Mouse (Mus musculus) kidney, postnatal 0 days (tissue): ENCODE results near the gene Actr8. TPM values are rescaled to one million over a fixed set of nuclear protein-coding genes. Genes with fewer than 3 reads are reported as not detected.

Experiments
- ATAC-seq: fragments of 200-750 bp; cut with Nextera tagmentation; replicated peaks from 2 replicates; pipeline ENCODE4 v1.8.0; 2017; ENCODE audit warnings: low read depth, moderate number of reproducible peaks, moderate TSS enrichment, moderate library complexity; ENCODE audit not compliant: low FRiP score
- DNase-seq: peaks from one replicate; pipeline ENCODE4 v3.0.0-alpha.2; 2016; ENCODE audit warnings: low spot score
- H3K27ac ChIP-seq: fragments of 300-500 bp; sonication (generic); 2 replicates; pipeline ENCODE4 v1.5.1; 2014; ENCODE audit warnings: mild to moderate bottlenecking
- H3K27me3 ChIP-seq: fragments of 300-500 bp; sonication (generic); 2 replicates; pipeline ENCODE4 v1.6.1; 2014; ENCODE audit warnings: low read length, mixed read lengths; ENCODE audit not compliant: insufficient read depth
- H3K36me3 ChIP-seq: fragments of 300-500 bp; sonication (generic); 2 replicates; pipeline ENCODE4 v1.6.1; 2014; ENCODE audit warnings: low read length, mixed read lengths; ENCODE audit not compliant: insufficient read depth
- H3K4me1 ChIP-seq: fragments of 300-500 bp; sonication (generic); replicated peaks from 2 replicates; pipeline ENCODE4 v1.6.1; 2014; ENCODE audit warnings: antibody characterized with exemption, low read length, mixed read lengths; ENCODE audit not compliant: insufficient read depth
- H3K4me2 ChIP-seq: fragments of 300-500 bp; sonication (generic); 2 replicates; pipeline ENCODE4 v1.6.1; 2014; ENCODE audit warnings: mild to moderate bottlenecking, low read length, moderate library complexity, mixed read lengths
- H3K4me3 ChIP-seq: fragments of 300-500 bp; sonication (generic); replicated peaks from 2 replicates; pipeline ENCODE4 v1.5.1; 2014; ENCODE audit warnings: low read depth, low read length
- H3K9ac ChIP-seq: fragments of 300-500 bp; sonication (generic); 2 replicates; pipeline ENCODE4 v1.6.1; 2014; ENCODE audit warnings: low read depth, low read length
- H3K9me3 ChIP-seq: fragments of 300-500 bp; sonication (generic); replicated peaks from 2 replicates; pipeline ENCODE4 v1.6.1; 2016; ENCODE audit warnings: low read length, inconsistent platforms, mixed read lengths
- CTCF ChIP-seq: IDR thresholded peaks from 2 replicates; pipeline ENCODE4 v1.5.1; 2016; ENCODE audit warnings: antibody characterized with exemption, low read depth, mild to moderate bottlenecking, moderate library complexity
- WGBS: fragments of 180-500 bp; shearing (Covaris S2); extraction: QIAGEN DNeasy Blood & Tissue Kit; methylation state at CpG from one replicate; pipeline ENCODE4 v1.1.7; 2014; 5-methylcytosine and 5-hydroxymethylcytosine counted together
- polyA plus RNA-seq: library from polyadenylated mRNA; unstranded; fragments of >200 nt; fragmentation: Nextera tagmentation; extraction: Ambion mirVana; gene quantifications from 2 replicates; pipeline ENCODE4 v1.2.1, GENCODE M21; 2015

Actr8 gene
- polyA plus RNA-seq, 1 experiment from 2014 or later, result 49.4 TPM

- no peak overlapping the region for H3K4me3 ChIP-seq
- H3K9me3 ChIP-seq, result no peaks in the 10 kb centered on the region
- H3K4me1 ChIP-seq, result no peaks in the 10 kb centered on the region
- no peaks in the 10 kb centered on the region for H3K36me3 ChIP-seq
- DNase-seq, result peak; percentile 86
- WGBS, result 22% methylated on average over 2 of the region's 2 CpGs
- H3K4me2 ChIP-seq, result no peak overlapping the region
- no peak for ATAC-seq
- no peak overlapping the region for H3K27ac ChIP-seq
- peak; percentile 70 for TF ChIP-seq CTCF
- no peak overlapping the region for H3K9ac ChIP-seq
- H3K27me3 ChIP-seq, result no peaks in the 10 kb centered on the region
These were observed 37.3 kb upstream of the Actr8 start for GRCm38 (mm10) chr14:29940877-29941276.

DNA sequence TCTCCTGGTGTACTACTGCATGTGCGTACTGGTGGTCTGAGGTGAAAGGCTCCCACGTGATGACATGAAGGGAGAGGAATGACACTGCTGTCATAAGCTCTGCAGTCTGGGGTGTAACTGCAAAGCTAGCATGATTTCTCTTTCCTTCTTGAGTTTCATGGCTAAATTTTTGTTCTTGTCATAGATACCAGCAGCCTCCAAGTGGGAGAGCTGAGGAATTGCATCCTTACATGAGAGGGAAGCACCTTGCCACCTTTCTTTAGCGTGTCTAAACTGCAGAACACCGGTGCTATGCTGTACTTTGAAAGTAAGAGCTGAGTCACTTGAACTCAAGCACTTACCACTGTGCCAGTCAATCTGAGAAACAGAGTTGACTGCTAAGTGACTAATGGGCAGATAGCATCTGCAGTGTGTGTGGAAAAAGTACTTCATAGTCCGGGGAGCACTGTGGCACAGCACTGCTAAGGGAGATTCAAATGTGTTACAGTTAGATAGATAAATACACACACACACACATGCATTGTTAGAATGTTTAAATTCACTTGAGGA, 31.3 kb upstream of the Actr8 start:
- Histone ChIP-seq H3K9me3 (no peaks in the 10 kb centered on the region), H3K9ac (no peak overlapping the region), H3K27me3 (no peaks in the 10 kb centered on the region), H3K4me2 (no peak overlapping the region), H3K4me3 (no peak overlapping the region), H3K4me1 (no peaks in the 10 kb centered on the region), H3K27ac (no peak overlapping the region), H3K36me3 (no peaks in the 10 kb centered on the region)
- TF ChIP-seq CTCF, result peak; percentile 17; the same call in 1 of the 2 replicates
- no peak for ATAC-seq
- DNase-seq, result no peak
- WGBS, result 73% methylated on average over 5 of the region's 5 CpGs

DNA sequence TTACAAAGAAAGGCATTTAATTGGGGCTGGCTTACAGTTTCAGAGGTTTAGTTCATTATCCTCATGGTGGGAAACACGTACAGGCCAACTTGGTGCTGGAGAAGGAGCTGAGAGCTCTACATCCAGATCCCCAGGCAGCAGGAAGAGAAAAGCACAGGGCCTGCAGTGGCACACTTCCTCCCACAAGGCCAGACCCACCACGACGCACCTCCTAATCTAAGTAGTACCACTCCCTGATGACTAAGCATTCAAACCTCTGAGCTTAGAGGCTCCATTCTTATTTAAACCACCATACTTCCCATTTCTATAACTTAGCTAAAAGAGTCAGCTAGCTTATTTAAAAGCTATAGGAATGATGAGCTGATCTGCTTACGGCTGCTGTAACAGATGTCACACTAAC, 27.3 kb upstream of the Actr8 start:
- no peaks in the 10 kb centered on the region for H3K4me1 ChIP-seq
- no peak overlapping the region for H3K4me2 ChIP-seq
- no peak overlapping the region for H3K4me3 ChIP-seq
- ATAC-seq (no peak), DNase-seq (no peak)
- no peak overlapping the region for H3K9ac ChIP-seq
- WGBS, result 70% methylated on average over 4 of the region's 4 CpGs
- no peaks in the 10 kb centered on the region for H3K36me3 ChIP-seq
- H3K9me3 ChIP-seq, result no peaks in the 10 kb centered on the region
- TF ChIP-seq CTCF, result no peak
- H3K27me3 ChIP-seq, result no peaks in the 10 kb centered on the region
- H3K27ac ChIP-seq, result no peak overlapping the region

DNA sequence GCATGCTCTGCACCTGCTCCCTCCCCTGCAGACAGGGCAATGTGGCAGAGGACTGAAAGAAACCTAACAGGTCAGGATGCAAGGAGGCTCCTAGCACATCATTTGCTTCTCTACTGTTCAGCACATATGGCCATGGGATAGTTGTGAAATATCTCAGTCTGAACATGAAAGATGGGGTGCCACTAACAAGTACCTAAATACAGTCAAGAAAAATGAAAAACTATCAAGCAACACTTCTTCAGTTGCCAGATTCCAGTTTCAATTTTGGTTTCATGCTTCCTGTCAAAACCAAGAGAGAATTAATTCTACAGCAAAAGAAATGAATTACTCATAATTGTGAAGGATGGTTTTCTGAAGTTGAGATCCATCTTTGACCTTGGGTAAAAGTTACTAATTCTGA, 20.7 kb upstream of the Actr8 start:
- no peak for TF ChIP-seq CTCF
- Histone ChIP-seq H3K4me2 (no peak overlapping the region), H3K4me3 (no peak overlapping the region), H3K4me1 (no peaks in the 10 kb centered on the region), H3K27me3 (no peaks in the 10 kb centered on the region), H3K27ac (no peak overlapping the region), H3K36me3 (no peaks in the 10 kb centered on the region), H3K9me3 (no peaks in the 10 kb centered on the region), H3K9ac (no peak overlapping the region)
- DNase-seq (no peak), ATAC-seq (no peak)

DNA sequence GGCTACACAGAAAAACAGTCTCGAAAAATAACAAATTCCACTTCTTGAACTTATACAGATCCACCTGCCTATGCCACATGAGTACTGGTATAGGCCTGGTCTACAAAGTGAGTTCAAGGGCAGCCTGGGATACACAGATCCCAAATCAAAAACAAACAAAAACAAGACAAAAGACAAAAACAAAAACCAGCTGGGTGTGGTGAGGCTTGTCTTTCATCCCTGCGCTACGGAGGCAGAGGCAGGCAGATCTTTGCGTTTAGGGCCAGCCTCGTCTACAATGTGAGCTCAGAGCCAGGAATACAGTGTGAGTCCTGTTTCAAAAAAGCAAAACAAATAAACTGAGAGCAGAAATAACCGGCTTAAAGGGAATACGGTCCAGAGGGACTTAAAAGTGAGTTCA, 10.5 kb upstream of the Actr8 start:
- H3K9ac ChIP-seq, result peak overlapping the region; percentile 82; the same call in 1 of the 2 replicates
- peaks cover 10% of the 10 kb centered on the region for H3K4me1 ChIP-seq
- DNase-seq, result no peak
- peak overlapping the region; percentile 86 for H3K4me3 ChIP-seq
- no peaks in the 10 kb centered on the region for H3K27me3 ChIP-seq
- ATAC-seq, result no peak
- peak overlapping the region; percentile 57 for H3K4me2 ChIP-seq
- 72% methylated on average over 7 of the region's 7 CpGs for WGBS
- peak overlapping the region; percentile 77; the same call in 1 of the 2 replicates for H3K27ac ChIP-seq
- peaks cover 16% of the 10 kb centered on the region for H3K36me3 ChIP-seq
- no peak for TF ChIP-seq CTCF
- no peaks in the 10 kb centered on the region for H3K9me3 ChIP-seq

- ATAC-seq (peak; percentile 100), DNase-seq (peak; percentile 100)
- Histone ChIP-seq H3K4me1 (peaks cover 10% of the 10 kb centered on the region), H3K9ac (peak within 1 kb of the TSS; percentile 82), H3K4me2 (peak within 1 kb of the TSS; percentile 75), H3K9me3 (no peaks in the 10 kb centered on the region), H3K36me3 (peaks cover 22% of the 10 kb centered on the region), H3K4me3 (peak within 1 kb of the TSS; percentile 86), H3K27me3 (no peaks in the 10 kb centered on the region), H3K27ac (peak within 1 kb of the TSS; percentile 84)
- no peak for TF ChIP-seq CTCF
- under 1% methylated on average over 48 of the region's 49 CpGs for WGBS
These were observed 9.9 kb upstream of the Actr8 start, which contains the start of gene Selenok for GRCm38 (mm10) chr14:29968075-29968821. Selenok (plus strand) TSS chr14:29968308.
